Mouse (Mus musculus) liver, postnatal 0 days (tissue): ENCODE data around the gene Slc6a6.

Source experiments
- CTCF ChIP-seq: sonication (generic); IDR thresholded peaks from 2 replicates; pipeline ENCODE4 v1.5.1; 2016; ENCODE audit warnings: antibody characterized with exemption, low read depth
- EP300 ChIP-seq: IDR thresholded peaks from 2 replicates; pipeline ENCODE4 v1.6.1; 2016; ENCODE audit warnings: antibody characterized with exemption, low read depth, mild to moderate bottlenecking

DNA sequence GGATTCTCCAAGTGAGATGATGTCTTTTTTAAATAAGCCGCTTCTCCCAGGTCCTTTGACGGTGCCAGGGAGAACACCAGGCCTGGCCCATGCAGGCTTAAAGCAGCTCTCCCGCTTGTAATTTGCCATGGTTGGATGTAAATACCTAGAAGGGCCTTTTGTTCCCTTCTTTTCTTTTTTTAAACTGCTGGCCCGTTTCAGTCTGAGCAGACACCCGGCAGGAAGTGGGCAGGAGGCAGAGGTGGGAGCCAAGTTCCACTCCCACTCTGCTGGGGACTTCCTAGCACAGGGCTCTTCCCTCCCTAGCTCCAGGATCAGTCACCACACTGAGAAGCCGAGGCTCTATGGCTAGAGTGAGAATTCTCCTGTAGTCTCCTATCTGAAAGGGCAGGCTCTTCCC, 70.2 kb downstream of the Slc6a6 start:
- no peak for TF ChIP-seq CTCF
- TF ChIP-seq EP300: no peak
